Mouse (Mus musculus) embryonic fibroblast, embryonic 13.5 days (primary cell): ENCODE results near the gene Fkbp9.

Experiments used
- CTCF ChIP-seq: IDR thresholded peaks from 2 replicates; pipeline ENCODE4 v1.5.1; 2011; ENCODE audit warnings: mild to moderate bottlenecking, control low read depth, low read length, moderate library complexity, borderline replicate concordance; ENCODE audit not compliant: insufficient read depth
- POLR2A ChIP-seq: IDR thresholded peaks from 2 replicates; pipeline ENCODE4 v1.6.1; 2011; ENCODE audit warnings: low read depth, mild to moderate bottlenecking, control low read depth, low read length, moderate library complexity

- TF ChIP-seq CTCF (no peak), POLR2A (no peak)
Measured at GRCm38 (mm10) chr6:56917578-56918368, 85.9 kb downstream of the Fkbp9 start.
